Mouse (Mus musculus) layer of hippocampus, adult 11-12 months (tissue): ENCODE results near the gene Olfr556.
A peak's percentile ranks its signal among the peaks of the same experiment; 100 is the strongest.
"Not testable (repeated sequence)": the region's sequence is repeated elsewhere in the genome, so short reads cannot be mapped to it uniquely, and the experiment has no call there.

Experiments
- DNase-seq: peaks from one replicate; pipeline ENCODE4 v3.0.0; 2022; ENCODE audit warnings: low spot score

Olfr556 gene

DNA sequence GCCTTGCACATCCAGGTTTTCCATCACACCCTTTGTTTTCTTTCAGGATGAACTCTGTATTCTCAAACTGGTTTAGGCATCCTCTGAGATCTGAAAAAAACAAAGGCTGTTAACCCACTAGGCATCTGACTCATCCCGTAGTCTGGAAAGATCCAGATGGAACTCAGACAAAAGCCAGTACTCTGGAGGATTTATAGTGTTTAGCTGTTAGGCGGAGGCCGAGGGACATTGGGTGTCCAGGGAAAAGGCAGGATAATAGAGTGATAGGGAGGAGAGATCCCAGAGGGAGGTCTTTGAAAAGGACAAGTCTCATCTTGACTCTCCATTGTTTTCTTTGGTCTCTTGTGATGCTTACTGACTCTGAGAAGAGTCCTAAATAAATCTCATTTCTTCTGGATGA is at the start of gene Olfr556:
Gene Olfr556, plus strand, starts transcription at position 301 of the 400 bp plus-strand sequence.
- DNase-seq = no peak

DNA sequence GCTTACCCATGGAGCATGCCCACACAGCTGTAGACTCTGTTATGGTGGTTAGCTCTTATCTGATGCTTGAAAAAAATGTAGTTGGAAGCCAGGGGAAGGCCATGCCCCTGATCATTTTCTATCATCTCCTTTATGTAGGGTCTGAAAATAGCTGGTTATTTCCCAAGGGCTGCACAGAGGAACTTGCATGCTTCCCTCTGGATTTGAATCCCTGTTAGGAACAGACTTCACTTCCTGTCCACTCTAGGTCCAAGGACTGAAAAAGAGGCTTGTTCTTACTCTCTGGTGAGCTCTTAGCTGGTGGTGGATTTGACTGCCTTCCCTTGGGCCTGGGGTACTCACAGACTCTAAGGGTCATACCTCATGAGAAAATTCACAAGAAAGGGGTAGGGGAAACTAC is 46.6 kb upstream of the Olfr556 start, which contains the start of gene Olfr553:
Gene Olfr553, minus strand, starts transcription at position 101 of the 400 bp plus-strand sequence.
- DNase-seq = no peak

DNA sequence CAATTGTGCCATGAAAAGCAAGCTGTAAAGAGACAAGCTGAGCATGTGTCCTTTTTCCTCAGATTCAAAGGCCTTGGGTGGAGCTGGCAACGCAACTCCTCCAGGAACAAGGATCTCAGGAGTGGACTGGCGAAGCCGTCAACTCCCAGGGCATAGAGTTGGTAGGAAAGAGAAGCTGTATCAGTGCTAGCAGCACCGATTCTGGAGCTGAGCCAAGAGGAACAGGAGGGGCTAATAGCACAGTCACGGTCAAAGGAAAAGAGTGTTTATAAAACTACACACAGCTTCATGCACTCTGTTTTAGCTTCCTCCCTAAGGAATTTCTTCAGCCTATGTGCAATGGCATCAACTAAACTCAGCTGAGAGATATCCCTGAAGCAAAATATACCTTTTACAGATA is 45.1 kb upstream of the Olfr556 start:
- DNase-seq = no peak

DNA sequence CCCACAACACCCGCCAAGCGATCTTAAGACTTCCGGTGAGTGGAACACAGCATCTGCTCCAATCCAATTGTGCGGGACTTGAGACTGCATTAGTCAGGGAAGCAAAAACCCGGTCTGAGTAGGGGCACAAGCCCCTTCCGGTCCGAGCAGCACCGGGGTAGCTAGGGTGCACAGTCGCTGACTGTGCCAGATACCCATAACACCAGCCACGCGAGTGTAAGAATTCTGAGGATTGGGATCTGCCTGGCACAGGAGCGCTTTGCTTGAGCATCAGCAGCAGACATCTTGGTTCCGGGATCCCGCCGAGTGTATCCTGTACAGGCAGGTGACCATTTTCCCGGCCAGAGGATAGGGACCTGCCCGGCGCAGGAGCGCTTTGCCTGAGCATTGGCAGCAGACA is 44.3 kb upstream of the Olfr556 start:
- not testable (repeated sequence) for DNase-seq

DNA sequence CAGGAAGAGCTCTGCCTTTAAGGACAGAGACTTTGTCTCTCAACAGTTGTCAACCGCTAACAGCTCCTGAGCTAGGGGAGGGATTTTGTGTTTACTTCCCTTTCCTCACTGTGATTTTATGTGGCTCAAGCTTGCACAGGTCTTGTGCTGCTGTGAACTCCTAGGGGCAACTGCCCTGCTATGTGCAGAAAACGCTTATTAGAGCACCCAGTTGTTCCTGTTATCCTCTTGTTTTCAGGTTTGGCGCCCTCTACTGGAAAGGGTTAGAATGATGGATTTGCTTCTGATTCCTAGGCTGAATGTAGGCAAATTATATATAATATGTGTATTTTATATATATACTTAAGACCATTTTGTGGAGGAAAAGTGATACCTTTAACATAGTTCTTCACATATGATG is 28.0 kb upstream of the Olfr556 start:
- peak; percentile 56 for DNase-seq

DNA sequence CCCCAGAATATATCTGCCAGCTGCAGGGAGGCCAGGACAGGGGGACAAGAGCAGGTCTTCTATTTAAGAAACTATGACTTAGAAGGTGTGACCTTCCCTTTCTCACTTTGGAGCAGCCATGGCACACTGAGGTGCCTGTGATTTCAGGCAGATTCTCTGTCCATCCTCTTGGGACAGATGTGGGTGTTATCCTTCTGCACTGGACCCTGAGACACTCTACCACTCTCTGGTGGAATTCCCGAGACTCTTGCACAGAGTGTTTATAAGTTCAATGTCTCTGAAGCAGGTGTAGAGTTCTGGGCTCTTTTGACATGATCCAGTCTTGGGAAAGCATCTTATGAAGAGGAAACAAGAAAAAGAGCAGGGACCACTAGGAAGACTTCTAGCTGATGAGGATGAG is 26.6 kb upstream of the Olfr556 start, which contains the start of gene Olfr554:
Gene Olfr554, plus strand, starts transcription at position 301 of the 400 bp plus-strand sequence.
- DNase-seq = no peak

DNA sequence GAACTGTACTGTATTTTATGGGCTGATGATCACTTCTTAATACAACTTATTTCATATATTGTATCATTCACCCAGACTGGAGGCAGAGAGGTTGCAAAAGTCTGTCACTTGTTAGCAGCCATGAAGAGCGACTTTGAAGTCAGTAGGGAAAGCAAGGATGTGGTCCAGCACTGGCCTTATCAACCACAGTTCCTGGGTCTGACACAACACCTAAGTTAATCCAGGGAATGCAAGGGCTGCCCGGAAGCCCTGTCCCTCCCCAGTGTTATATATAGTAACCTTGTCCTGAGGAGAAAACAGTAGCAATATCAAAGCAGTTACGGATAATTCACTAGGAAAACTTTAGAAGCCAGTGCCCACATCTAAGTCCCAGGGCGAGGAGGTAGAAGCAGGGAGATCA is 19.8 kb upstream of the Olfr556 start:
- DNase-seq = not testable (repeated sequence)

DNA sequence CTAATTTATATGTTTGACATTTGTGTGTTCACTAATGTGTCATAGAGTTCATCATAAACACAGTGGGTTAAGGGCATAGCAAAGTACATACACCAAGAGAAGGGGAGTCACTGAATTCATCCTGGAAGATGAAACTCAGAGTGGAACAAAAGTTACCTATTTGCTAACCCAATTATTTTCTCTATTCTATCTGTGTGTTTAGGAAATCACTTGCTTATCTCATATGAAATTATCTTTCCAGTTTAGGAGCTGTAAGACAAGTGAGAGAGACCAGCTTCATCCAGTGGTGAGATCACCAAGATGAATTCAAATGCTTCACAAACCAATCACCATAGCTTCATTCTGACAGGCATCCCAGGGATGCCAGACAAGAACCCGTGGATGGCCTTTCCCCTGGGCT is 6.2 kb upstream of the Olfr556 start, which contains the start of gene Olfr555:
Gene Olfr555, plus strand, starts transcription at position 301 of the 400 bp plus-strand sequence.
- no peak for DNase-seq

DNA sequence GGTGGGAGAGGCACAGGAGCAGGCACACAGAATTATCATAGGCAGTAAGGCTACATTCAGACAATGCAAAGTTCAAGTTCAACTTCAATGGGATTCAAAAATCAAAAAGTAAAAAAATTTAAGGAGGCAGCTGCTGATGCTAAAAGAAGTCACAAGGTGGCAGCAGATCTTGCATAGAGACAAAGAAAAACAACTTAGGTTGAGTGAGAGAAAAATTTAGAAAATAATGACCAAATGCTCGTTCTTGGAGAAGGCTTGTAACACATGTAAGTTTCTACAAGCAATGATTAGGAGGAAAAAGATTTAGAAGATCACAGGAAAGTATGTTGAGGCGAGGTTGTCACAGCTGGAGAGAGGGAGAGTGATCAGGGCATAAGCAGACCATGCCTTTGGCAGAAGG is 679 bp downstream of the Olfr556 start:
- peak; percentile 7 for DNase-seq

DNA sequence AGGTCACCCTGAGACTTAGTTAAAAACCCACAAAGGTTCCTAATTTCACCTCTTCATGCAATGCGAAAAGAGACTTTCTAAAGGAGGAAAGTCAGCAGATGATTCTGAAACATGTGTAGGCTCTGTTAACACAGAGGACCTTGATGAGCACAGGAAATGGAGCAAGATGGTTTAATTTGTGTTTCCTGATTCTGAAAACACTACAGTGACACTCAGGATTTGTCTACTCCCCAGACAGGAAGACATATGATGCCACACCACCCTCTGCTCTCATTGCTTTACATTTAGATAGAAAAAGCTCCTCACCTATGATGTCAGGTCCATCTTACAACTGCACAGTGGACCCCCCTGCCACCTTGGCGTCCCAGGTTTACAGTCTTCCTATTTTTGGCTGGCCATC is 11.5 kb downstream of the Olfr556 start:
- no peak for DNase-seq

DNA sequence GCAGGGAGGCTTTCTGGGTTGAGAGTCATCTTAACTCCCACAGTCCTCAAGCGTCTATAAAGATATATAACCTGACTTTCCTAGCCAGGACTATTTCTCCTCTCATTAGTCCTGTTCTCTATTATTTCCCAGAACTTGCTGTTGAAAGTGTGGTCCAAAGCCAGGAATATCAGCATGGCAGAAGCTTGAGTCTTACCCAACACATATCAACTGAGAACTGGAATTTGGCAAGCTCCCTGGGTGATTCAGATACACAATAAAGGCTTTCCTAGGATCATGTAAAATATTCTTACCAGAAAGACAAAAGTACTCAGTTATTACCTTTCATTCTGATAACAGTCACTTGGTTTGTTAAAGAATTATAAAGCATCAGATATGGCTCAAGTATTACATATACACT is 17.2 kb downstream of the Olfr556 start:
- DNase-seq = no peak

DNA sequence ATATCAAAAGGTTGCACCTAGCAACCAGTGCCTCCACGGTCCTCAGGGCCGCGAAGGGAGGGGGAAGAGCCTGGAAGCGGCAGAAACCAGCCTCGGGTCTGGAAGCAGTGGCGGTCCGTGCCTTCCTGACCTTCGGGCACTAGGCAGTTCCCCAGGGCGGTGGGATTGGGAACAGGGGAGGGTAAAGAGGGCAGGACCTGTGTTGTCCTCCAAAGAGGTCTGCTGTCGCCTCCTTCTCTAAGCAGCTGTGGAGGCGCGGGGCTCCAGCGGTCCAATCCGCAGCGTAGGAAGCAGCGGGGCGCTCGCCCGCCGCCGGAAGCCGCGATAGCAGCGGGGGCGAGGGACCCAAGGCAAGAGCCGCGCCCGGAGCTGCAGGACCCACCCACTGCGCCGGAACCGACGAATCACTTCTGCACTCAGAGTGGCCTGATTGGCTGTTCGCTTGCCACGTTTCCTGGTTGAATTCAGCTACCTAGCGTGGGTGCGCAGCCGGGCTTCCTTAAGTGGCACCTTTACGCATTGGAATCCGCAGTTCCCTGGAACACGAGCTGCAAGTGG is 22.3 kb downstream of the Olfr556 start, which contains the start of gene Trim68:
Gene Trim68, minus strand, starts transcription at position 384 of the 558 bp plus-strand sequence.
- DNase-seq = peak; percentile 87

DNA sequence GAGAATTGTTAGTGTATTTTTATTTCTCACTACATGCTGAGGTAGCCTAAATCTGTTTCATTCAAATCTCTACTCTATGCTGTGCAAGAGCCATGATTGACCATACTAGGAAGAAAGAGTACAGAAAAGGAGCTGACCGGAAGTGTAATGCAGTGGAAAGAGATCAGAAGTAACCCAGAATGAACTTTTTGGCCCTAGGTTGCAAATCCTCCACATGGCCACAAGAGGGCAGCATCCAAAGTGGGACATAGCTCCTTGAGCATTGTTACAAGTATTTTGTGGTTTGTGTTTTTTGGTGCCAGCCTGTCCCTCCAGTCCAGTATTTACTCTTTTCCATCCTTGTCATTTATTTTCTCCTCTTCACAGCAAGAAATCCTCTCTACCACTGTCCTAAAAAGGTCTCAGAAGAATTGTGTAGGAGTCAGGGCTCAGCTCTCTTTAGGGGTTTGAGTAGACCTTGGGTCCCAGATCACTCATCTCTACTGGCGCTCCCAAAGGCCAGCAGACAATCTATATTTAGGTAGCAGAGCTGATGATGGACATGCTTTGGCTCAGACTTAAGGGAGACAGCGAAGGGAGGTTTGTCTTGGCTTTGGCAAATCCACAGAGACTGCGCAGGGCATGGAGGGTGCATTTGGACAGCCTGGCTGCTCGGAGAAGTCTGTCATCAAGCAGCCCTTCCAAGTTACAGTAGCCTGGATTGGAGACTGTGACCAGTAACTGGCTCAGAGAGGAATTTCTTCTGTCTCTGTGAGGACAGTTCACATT is 30.8 kb downstream of the Olfr556 start, which contains the start of gene Olfr557:
Gene Olfr557, plus strand, starts transcription at position 553 of the 768 bp plus-strand sequence.
- no peak for DNase-seq

DNA sequence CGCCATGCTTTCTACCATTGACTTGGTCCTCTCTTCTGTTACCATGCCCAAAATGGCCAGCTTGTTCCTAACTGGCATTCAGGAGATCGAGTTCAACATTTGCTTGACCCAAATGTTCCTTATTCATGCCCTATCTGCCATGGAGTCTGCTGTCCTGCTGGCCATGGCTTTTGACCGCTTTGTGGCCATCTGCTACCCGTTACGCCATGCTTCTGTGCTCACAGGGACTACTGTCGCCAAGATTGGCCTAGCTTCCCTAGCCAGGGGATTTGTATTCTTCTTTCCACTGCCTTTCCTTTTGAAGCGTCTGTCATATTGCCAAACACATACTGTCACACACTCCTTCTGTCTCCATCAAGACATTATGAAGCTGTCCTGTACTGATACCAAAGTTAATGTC is 33.8 kb downstream of the Olfr556 start:
- no peak for DNase-seq

DNA sequence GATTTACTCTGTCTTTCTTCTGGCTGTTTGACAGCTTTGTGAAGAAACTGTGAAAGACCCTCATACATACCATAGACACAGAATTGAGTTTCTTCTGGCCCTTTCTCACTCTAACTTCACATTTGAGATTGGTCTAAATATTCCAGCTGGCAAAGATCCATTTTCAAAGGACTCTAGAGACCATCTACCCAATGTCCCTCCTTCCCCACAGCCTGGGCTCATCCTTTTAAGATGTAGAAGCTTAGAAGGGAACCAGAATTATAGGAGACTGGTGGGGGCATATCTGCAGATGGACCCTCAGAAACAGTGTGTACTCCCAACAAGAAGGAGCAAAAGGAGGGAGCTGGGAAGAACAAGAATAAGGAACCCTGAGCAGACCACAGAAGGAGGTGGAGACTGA is 37.2 kb downstream of the Olfr556 start, which contains the start of gene Olfr558:
Gene Olfr558, plus strand, starts transcription at position 301 of the 400 bp plus-strand sequence.
- no peak for DNase-seq

DNA sequence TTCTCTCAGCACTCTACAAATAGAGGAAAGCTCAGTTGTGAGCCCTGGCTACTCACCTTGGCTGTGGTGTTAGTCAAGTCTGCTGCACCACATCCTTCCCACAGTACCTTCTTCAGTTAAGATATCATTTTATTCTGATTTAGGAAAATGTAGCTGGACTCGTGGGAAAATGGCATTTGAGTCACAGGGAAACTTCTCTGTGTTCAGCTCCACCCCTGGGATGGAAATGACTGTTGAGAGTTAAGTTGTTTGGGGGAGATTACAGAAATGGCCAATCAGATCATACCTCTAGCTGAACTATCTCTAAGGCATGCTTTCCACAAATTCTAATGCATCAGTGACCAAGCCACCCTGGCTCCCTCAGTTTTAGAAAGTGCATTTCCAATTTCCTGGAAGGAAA is 54.3 kb downstream of the Olfr556 start, which contains the start of gene Olfr33:
Gene Olfr33, minus strand, starts transcription at position 101 of the 400 bp plus-strand sequence.
- DNase-seq = no peak
